Mouse (Mus musculus) naive thymus-derived CD4-positive, alpha-beta T cell, adult 2 months (primary cell): Measurements from ENCODE around the gene Grem2.

Source experiments
- DNase-seq: peaks from one replicate; pipeline ENCODE4 v3.0.0-alpha.2; 2011; ENCODE audit warnings: low read depth

Grem2 gene

GRCm38 (mm10) chr1:174921298-174921955 is at the start of gene Grem2:
Grem2 (minus strand) TSS chr1:174921819.
- no peak for DNase-seq

GRCm38 (mm10) chr1:174959837-174960236 is 38.2 kb upstream of the Grem2 start:
- DNase-seq, result no peak

DNA sequence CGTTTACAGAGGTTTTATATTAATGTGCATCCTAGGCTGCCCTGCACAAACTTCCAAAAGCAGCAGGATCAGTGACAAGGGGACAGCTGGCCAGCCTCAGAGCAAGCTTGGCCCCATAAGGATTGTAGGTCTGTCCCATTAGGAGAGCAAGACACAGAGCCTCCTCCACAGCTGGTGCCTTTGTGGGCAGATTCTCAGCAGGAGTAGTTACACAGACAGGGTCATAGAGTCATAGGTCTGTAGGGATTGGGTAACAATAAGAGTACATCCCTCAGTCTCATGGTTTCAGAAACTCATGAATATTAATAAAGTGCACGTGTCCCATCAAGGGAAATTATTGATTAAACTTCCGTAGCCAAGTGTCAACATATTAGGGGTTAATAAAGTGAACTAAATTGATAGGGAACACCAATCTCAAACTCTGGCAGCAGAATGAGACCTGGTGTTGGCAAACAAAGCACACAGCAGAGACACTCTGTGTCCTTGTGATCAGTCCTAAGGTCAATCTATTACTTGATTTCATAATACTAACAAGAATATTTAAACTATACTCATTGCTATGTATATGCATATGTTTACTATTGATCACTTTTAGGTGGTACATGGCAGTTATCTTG is 9.5 kb upstream of the Grem2 start:
- no peak for DNase-seq

- DNase-seq, result no peak
Observed at GRCm38 (mm10) chr1:174929459-174930181, 8.0 kb upstream of the Grem2 start.

DNA sequence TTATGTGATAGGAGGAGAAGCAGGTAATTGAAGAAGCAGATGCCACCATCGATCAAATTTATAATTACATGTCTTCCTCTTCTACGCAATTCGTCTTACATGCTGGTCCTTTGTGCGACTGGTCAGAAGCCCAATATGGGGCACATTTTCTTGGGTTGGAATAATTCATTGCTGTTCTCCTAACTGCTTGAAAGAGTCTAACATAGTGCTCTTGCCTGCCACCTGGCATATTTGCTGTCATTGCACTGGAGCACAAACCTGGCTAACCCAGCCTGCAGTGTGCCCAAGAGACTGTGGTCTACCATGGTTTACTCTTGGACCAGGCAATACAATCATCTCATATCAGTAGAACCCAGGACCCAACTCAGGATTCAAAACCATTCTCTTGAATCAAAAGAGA is 2.7 kb downstream of the Grem2 start:
- no peak for DNase-seq

GRCm38 (mm10) chr1:174918236-174918870 is 3.3 kb downstream of the Grem2 start:
- no peak for DNase-seq

DNA sequence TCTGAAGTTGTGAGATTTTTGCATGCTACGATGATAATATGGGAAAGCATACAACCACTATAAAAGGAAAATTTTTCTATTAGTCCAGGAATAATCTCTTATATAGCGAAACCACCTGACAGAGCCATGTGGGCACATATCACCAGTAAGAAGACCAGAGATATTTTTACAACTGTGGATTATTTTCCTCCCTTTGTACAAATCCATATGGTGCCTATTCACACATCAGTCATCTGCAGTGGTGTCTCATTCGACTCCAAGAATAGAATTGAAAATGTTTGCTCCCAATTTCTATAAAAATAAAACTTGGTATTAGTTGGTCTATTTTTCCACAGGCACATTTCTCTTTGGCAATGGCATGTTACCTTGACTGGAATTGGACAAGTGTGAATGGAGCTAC is 11.8 kb downstream of the Grem2 start:
- DNase-seq, result no peak

- no peak for DNase-seq
Observed at GRCm38 (mm10) chr1:174908232-174908631, 13.4 kb downstream of the Grem2 start.

DNA sequence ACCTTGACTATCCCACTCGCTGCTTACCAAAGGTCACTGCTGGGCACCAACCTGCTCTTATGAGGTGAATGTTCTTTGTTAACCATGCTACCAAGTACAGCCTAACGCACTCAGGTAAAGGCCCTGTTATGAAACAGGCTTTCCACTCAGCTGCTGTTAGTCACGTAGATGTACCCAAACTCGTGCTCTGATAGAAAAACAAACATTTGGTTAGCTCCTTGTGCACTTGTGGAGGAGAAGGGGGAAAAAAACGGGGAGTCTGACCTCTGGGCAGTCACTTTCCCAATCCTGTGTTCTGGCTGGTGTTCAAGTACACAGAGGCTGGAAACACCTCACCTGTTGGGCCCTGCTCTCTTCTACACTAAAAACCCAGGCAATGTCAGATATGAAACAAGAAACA is 14.0 kb downstream of the Grem2 start:
- no peak for DNase-seq

GRCm38 (mm10) chr1:174902755-174903154 is 18.9 kb downstream of the Grem2 start:
- DNase-seq, result no peak

DNA sequence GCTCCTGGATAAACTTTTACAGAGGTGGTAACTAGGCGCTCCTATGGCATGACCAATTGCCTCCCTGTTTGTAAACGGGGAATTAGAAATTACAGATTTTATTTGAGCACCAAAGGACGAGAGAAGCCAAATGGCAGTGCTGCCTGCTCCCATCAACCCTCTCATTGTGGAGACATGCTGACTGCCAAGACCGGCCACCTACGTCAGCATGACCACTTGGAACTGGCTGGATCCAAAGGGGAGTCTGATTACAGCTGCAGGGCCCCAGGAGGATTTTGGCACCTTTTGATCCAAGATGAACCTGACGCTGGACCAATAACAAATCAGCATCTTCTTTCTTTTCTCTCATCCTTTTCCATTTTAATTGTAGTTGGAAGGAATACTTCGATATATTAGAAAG is 29.1 kb downstream of the Grem2 start:
- no peak for DNase-seq

GRCm38 (mm10) chr1:174888684-174889405 is 32.8 kb downstream of the Grem2 start:
- no peak for DNase-seq

GRCm38 (mm10) chr1:174888073-174888472 is 33.5 kb downstream of the Grem2 start:
- no peak for DNase-seq

- DNase-seq, result no peak
Observed at GRCm38 (mm10) chr1:174882496-174882895, 39.1 kb downstream of the Grem2 start.

DNA sequence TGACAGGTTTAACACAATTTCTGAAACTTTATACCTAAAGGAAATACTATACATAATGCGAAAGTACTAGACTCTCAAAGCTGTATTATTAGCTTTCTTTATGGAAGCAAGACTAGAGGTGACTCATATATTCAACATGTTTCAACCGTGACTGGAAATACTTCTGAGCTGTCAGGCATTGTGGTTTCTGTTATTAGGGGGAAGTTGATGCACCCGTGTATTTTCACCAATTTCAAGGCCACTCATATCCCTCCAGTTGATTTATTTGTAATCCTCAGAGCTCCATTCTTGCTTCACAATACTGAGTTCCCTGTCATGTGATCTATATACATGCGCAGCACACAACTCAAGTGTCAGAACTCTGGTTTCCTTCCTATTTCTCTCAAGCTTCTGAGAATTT is 46.4 kb downstream of the Grem2 start:
- DNase-seq, result no peak

- DNase-seq, result no peak
Observed at GRCm38 (mm10) chr1:174860407-174861118, 61.1 kb downstream of the Grem2 start.

DNA sequence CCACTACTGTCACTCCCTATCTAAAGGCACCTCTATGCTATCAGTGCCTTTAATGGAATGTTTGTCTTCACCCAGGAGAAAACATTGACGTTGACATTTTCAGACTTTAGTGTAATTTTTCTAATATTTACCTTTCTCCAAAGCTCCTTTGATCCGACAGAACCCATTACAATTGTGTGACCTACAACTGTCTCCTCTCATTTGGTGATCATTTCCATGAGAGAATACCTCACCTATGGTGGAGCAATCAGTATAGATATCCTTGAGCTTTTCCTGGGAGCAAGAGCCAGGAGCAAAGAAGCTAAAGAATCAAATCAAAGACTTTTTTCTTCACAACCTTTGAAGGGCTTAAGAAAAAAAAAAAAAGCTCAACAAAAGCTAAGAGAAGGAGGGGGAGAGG is 65.4 kb downstream of the Grem2 start:
- no peak for DNase-seq

- DNase-seq, result no peak
Observed at GRCm38 (mm10) chr1:174844786-174845185, 76.8 kb downstream of the Grem2 start.

GRCm38 (mm10) chr1:174836861-174837260 is 84.8 kb downstream of the Grem2 start:
- no peak for DNase-seq

GRCm38 (mm10) chr1:174826562-174826961 is 95.1 kb downstream of the Grem2 start:
- DNase-seq, result no peak

DNA sequence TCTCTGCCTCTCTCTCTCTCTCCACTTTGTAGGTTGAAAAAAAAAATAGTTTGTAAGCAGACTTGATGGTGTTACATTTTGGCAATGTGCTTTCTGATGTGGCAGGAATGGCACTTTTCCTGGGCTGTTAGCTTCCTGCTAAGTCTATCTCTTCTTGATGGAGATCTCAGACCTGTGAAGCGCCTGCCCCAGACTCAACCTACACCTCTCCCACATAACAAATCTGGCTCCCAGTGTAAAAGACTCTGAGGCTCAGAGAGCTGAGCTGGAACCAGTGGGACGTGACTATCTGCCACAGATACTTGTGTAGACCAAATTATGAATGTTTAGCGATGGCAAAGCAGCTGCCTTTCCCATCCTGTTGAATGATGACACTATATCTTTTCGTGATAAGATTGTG is 109.8 kb downstream of the Grem2 start:
- no peak for DNase-seq

DNA sequence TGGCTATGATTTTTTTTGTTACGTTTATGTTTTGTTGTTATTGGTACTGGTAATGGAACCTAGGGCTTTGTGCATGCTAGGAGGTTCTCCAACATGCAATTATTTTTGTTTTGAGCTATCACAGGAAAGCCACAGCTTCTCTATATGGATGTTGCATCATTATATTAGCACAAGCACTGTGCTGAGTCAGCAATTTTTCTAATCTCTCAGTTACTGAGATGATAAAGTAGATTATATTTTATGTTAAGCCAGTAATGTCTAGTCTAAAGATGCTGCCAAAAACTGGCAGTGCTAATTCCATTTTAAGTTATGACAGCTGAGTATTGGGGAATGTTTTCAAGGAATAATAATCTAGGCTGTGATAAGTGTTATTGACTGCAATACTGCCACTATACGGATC is 133.0 kb downstream of the Grem2 start:
- DNase-seq, result no peak
